Mouse (Mus musculus) stomach, postnatal 0 days (tissue): ENCODE results near the gene Icmt.

ENCODE experiments used
- CTCF ChIP-seq: IDR thresholded peaks from 2 replicates; pipeline ENCODE4 v1.5.1; 2016; ENCODE audit warnings: antibody characterized with exemption, low read depth, mild to moderate bottlenecking, moderate library complexity
- EP300 ChIP-seq: optimal IDR thresholded peaks from 2 replicates; pipeline ENCODE3; 2016; ENCODE audit warnings: antibody characterized with exemption

DNA sequence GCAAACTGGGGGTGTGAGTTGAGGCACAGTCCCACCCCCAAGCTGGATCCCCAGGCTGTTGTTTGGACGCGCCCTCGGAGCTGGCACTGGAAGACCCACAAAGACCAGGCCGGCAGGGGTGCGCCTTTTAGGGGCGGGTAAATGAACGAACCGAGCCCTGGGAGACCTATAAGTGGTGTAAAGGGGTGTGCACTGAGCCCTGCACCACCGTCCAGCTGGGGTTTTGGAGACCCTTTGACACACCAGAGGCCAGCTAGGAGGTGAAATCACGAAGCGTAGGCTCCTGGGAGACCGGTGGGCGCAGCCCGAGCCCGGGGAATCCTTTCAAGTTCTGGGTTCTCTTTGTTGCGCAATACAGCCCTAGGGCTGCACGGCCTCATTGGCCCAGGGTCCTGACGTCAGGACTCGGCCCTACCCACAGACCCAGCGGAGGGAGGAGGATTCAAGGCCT, 22.3 kb upstream of the Icmt start:
- TF ChIP-seq CTCF (no peak), EP300 (no peak)
